In genomic region chr2:157395371-157395770, GRCm38 (mm10) we compare ENCODE assay signal across 13 mouse cellular contexts. TPM values are rescaled to one million over a fixed set of nuclear protein-coding genes. Genes with fewer than 3 reads are reported as not detected.
DNase-seq lines count a peak whose midpoint lies in the region; ATAC-seq and TF ChIP-seq lines count a peak whose summit lies in the region.
"Had no signal": no experiment of that assay in that cellular context is flagged by ENCODE, and none has a peak within 500 bp of the region (broad histone marks: within the 10 kb centered on the region; RNA-seq: fewer than 3 reads in every experiment).

No protein-coding gene starts in this region.

- H3K9me3 ChIP-seq in heart, postnatal 0 days (replicated peaks; ENCODE audit: control insufficient read depth, low read length) = no peaks in the 10 kb centered on the region
- no peaks in the 10 kb centered on the region for H3K9me3 ChIP-seq in intestine, postnatal 0 days (ENCODE audit: control insufficient read depth)

- DNase-seq in heart, postnatal 0 days (ENCODE audit: low spot score) = no peak
- no peak for DNase-seq in heart, postnatal 25 days (ENCODE audit: low spot score)
- no peak for DNase-seq in right cerebral cortex, postnatal 25 days
- no peak for DNase-seq in left cerebral cortex, adult 11 months (ENCODE audit: low spot score)
- no peak for DNase-seq in ovary, postnatal 36 days (ENCODE audit: low spot score)
- DNase-seq: kidney, postnatal 14 days had no signal

- no peak for ATAC-seq in heart, postnatal 0 days (ENCODE audit: insufficient read depth, low read depth)
- no peak for ATAC-seq in intestine, postnatal 0 days
- ATAC-seq: activated CD4-positive, CD25-positive, alpha-beta regulatory T cell, adult 4 months had no signal

- H3K9ac ChIP-seq in heart, postnatal 0 days (replicated peaks; ENCODE audit: low read depth, low read length) = no peak overlapping the region
- H3K9ac ChIP-seq in intestine, postnatal 0 days (ENCODE audit: low read depth, low read length) = no peak overlapping the region

- H3K4me3 ChIP-seq in heart, postnatal 0 days (ENCODE audit: low read depth, low read length) = no peak overlapping the region
- peak overlapping the region; percentile 10 for H3K4me3 ChIP-seq in bone marrow, adult 2 months (replicated peaks; ENCODE audit: control insufficient read depth, low read depth, low read length)
- no peak overlapping the region for H3K4me3 ChIP-seq in cortical plate, adult 2 months (ENCODE audit: insufficient read depth, low read length)
- H3K4me3 ChIP-seq in intestine, postnatal 0 days (ENCODE audit: low read depth, low read length) = no peak overlapping the region
- H3K4me3 ChIP-seq: heart, embryonic 10.5 days had no signal

- intact Hi-C loops in heart, postnatal 25 days (cut with DNase I) = no loop called here

- no peaks in the 10 kb centered on the region for H3K27me3 ChIP-seq in heart, postnatal 0 days (ENCODE audit: control insufficient read depth, insufficient read depth, low read length)
- no peaks in the 10 kb centered on the region for H3K27me3 ChIP-seq in intestine, postnatal 0 days (replicated peaks; ENCODE audit: control insufficient read depth, insufficient read depth, low read length)

- peaks cover 29% of the 10 kb centered on the region for H3K36me3 ChIP-seq in heart, postnatal 0 days (replicated peaks; ENCODE audit: control insufficient read depth, insufficient read depth, low read length)
- H3K36me3 ChIP-seq in intestine, postnatal 0 days (ENCODE audit: control insufficient read depth, insufficient read depth) = peaks cover 29% of the 10 kb centered on the region

- WGBS in heart, postnatal 0 days = 59% methylated on average over 5 of the region's 5 CpGs
- 64% methylated on average over 5 of the region's 5 CpGs for WGBS in bone marrow, adult 2 months
- 39% methylated on average over 5 of the region's 5 CpGs for WGBS in intestine, postnatal 0 days

- no peak for TF ChIP-seq POLR2A in bone marrow, adult 2 months (IDR thresholded peaks at IDR 0.05; ENCODE audit: borderline replicate concordance, control insufficient read depth, low read depth, low read length)
- TF ChIP-seq POLR2A in cortical plate, adult 2 months (IDR thresholded peaks at IDR 0.05; ENCODE audit: extremely low read depth, insufficient read depth, low read length) = no peak

- no peak for TF ChIP-seq CTCF in heart, postnatal 0 days (IDR thresholded peaks at IDR 0.05; ENCODE audit: low read depth)
- no peak for TF ChIP-seq CTCF in bone marrow, adult 2 months (IDR thresholded peaks at IDR 0.05; ENCODE audit: control insufficient read depth, insufficient read depth, low read length)
- TF ChIP-seq CTCF in cortical plate, adult 2 months (IDR thresholded peaks at IDR 0.05; ENCODE audit: extremely low read depth, insufficient read depth, low read length) = no peak
- TF ChIP-seq CTCF in intestine, postnatal 0 days (IDR thresholded peaks at IDR 0.05; ENCODE audit: low read depth) = no peak

- H3K27ac ChIP-seq in heart, postnatal 0 days (ENCODE audit: low read depth) = peak overlapping the region; percentile 48
- peak overlapping the region; percentile 64 for H3K27ac ChIP-seq in bone marrow, adult 2 months (ENCODE audit: control insufficient read depth, insufficient read depth, low read depth, low read length, poor library complexity)
- peak overlapping the region; percentile 53; the same call in 1 of the 2 replicates for H3K27ac ChIP-seq in cortical plate, adult 2 months (ENCODE audit: insufficient read depth, low read length)
- H3K27ac ChIP-seq in intestine, postnatal 0 days (ENCODE audit: low read depth, low read length) = 0 out of 2 replicates have a peak overlapping the region, but pooled peaks have one; percentile 15

- no peaks in the 10 kb centered on the region for H3K4me1 ChIP-seq in heart, postnatal 0 days (ENCODE audit: control insufficient read depth, insufficient read depth)
- H3K4me1 ChIP-seq in bone marrow, adult 2 months (ENCODE audit: control insufficient read depth, insufficient read depth, low read length) = no peaks in the 10 kb centered on the region; the same call in 1 of the 2 replicates
- no peaks in the 10 kb centered on the region for H3K4me1 ChIP-seq in cortical plate, adult 2 months (ENCODE audit: control insufficient read depth, insufficient read depth, low read length)
- H3K4me1 ChIP-seq in intestine, postnatal 0 days (replicated peaks; ENCODE audit: control insufficient read depth, insufficient read depth, low read length) = no peaks in the 10 kb centered on the region

- TF ChIP-seq EP300 in heart, postnatal 0 days (IDR thresholded peaks at IDR 0.05; ENCODE audit: low read depth) = no peak

- H3K4me2 ChIP-seq in heart, postnatal 0 days (ENCODE audit: low read depth, low read length) = peak overlapping the region; percentile 19; the same call in 1 of the 2 replicates
- H3K4me2 ChIP-seq in intestine, postnatal 0 days (replicated peaks; ENCODE audit: low read depth) = no peak overlapping the region

RNA-seq across cellular contexts. Expression of gene Src, which starts 22.9 kb away (rescaled TPM):
- total RNA-seq in heart, postnatal 0 days (2014; rRNA removed; ENCODE audit: low replicate concordance) = 14.2 and 15.5 TPM in 2 replicates
- 2.5 and 2.9 TPM in 2 replicates for polyA plus RNA-seq in heart, postnatal 0 days (2015; fragmentation: Nextera tagmentation; extraction: Ambion mirVana)
- 1 to 10 TPM; 2.9 to 5.1 TPM for total RNA-seq in heart, postnatal 25 days (2021)
- polyA plus RNA-seq in bone marrow, adult 2 months (2011; ENCODE audit: insufficient read depth, insufficient read length, low replicate concordance, missing spikeins) = 13.7 and 15.4 TPM in 2 replicates
- 83.8 and 95.0 TPM in 2 replicates for polyA plus RNA-seq in cortical plate, adult 2 months (2012; rRNA removed)
- polyA plus RNA-seq in intestine, postnatal 0 days (2015; fragmentation: Nextera tagmentation; extraction: Ambion mirVana) = 23.9 and 25.1 TPM in 2 replicates

RNA-seq across cellular contexts. Expression of gene Manbal, which starts 28.0 kb away (rescaled TPM):
- total RNA-seq in heart, postnatal 0 days (2014; rRNA removed; ENCODE audit: low replicate concordance) = 23.6 and 29.6 TPM in 2 replicates
- polyA plus RNA-seq in heart, postnatal 0 days (2015; fragmentation: Nextera tagmentation; extraction: Ambion mirVana) = 51.1 and 55.5 TPM in 2 replicates
- 10 to 100 TPM; 20.1 to 20.3 TPM for total RNA-seq in heart, postnatal 25 days (2021)
- polyA plus RNA-seq in bone marrow, adult 2 months (2011; ENCODE audit: insufficient read depth, insufficient read length, low replicate concordance, missing spikeins) = 13.3 and 33.1 TPM in 2 replicates
- polyA plus RNA-seq in cortical plate, adult 2 months (2012; rRNA removed) = 101 and 108 TPM in 2 replicates
- polyA plus RNA-seq in intestine, postnatal 0 days (2015; fragmentation: Nextera tagmentation; extraction: Ambion mirVana) = 60.9 and 66.5 TPM in 2 replicates

RNA-seq across cellular contexts. Expression of gene Ghrh, which starts 48.1 kb away (rescaled TPM):
- total RNA-seq in heart, postnatal 0 days (2014; rRNA removed; ENCODE audit: low replicate concordance) = not detected in 2 replicates
- not detected in 2 replicates for polyA plus RNA-seq in heart, postnatal 0 days (2015; fragmentation: Nextera tagmentation; extraction: Ambion mirVana)
- total RNA-seq in heart, postnatal 25 days (2021) = not detected
- not detected in 2 replicates for polyA plus RNA-seq in bone marrow, adult 2 months (2011; ENCODE audit: insufficient read depth, insufficient read length, low replicate concordance, missing spikeins)
- 0.53 TPM in 1 of 2 replicates, not detected in the other for polyA plus RNA-seq in cortical plate, adult 2 months (2012; rRNA removed)
- polyA plus RNA-seq in intestine, postnatal 0 days (2015; fragmentation: Nextera tagmentation; extraction: Ambion mirVana) = 0.26 and 0.78 TPM in 2 replicates
- total RNA-seq: left cerebral cortex, postnatal 25 days; neutrophil, adult 5-6 weeks had no signal
- polyA plus RNA-seq: activated CD4-positive, CD25-positive, alpha-beta regulatory T cell, adult 4 months; heart, embryonic 10.5 days had no signal
